Mouse (Mus musculus) right cerebral cortex, postnatal 25 days (tissue): Measurements from ENCODE around the gene Pdlim5.

Source experiments
- DNase-seq: peaks from one replicate; pipeline ENCODE4 v3.0.0; 2022

Pdlim5 gene

GRCm38 (mm10) chr3:142333458-142333857 is 62.0 kb downstream of the Pdlim5 start:
- DNase-seq: no peak

- DNase-seq: no peak
These were observed 62.8 kb downstream of the Pdlim5 start for GRCm38 (mm10) chr3:142332716-142333115.

GRCm38 (mm10) chr3:142331872-142332554 is 63.5 kb downstream of the Pdlim5 start:
- no peak for DNase-seq

GRCm38 (mm10) chr3:142330425-142330824 is 65.1 kb downstream of the Pdlim5 start:
- DNase-seq: no peak

- DNase-seq: no peak
These were observed 71.9 kb downstream of the Pdlim5 start for GRCm38 (mm10) chr3:142323592-142323991.

- no peak for DNase-seq
These were observed 73.6 kb downstream of the Pdlim5 start for GRCm38 (mm10) chr3:142321930-142322329.

GRCm38 (mm10) chr3:142318147-142318546 is 77.3 kb downstream of the Pdlim5 start:
- DNase-seq: peak; percentile 31

- no peak for DNase-seq
These were observed 79.3 kb downstream of the Pdlim5 start for GRCm38 (mm10) chr3:142316138-142316740.

GRCm38 (mm10) chr3:142311075-142311474 is 84.4 kb downstream of the Pdlim5 start:
- DNase-seq: no peak

GRCm38 (mm10) chr3:142310446-142310845 is 85.0 kb downstream of the Pdlim5 start:
- no peak for DNase-seq

GRCm38 (mm10) chr3:142295287-142295676 is 100.2 kb downstream of the Pdlim5 start:
- no peak for DNase-seq

GRCm38 (mm10) chr3:142294616-142295286 is 100.7 kb downstream of the Pdlim5 start:
- DNase-seq: no peak

GRCm38 (mm10) chr3:142293561-142293960 is 101.9 kb downstream of the Pdlim5 start:
- no peak for DNase-seq

GRCm38 (mm10) chr3:142282706-142283105 is 112.8 kb downstream of the Pdlim5 start:
- peak; percentile 52 for DNase-seq

GRCm38 (mm10) chr3:142281656-142282055 is 113.8 kb downstream of the Pdlim5 start:
- DNase-seq: no peak

GRCm38 (mm10) chr3:142281093-142281445 is 114.4 kb downstream of the Pdlim5 start:
- DNase-seq: no peak

- DNase-seq: no peak
These were observed 115.0 kb downstream of the Pdlim5 start for GRCm38 (mm10) chr3:142280366-142281092.

GRCm38 (mm10) chr3:142279011-142279410 is 116.5 kb downstream of the Pdlim5 start:
- DNase-seq: no peak

GRCm38 (mm10) chr3:142276506-142276905 is 119.0 kb downstream of the Pdlim5 start:
- no peak for DNase-seq

GRCm38 (mm10) chr3:142274993-142275392 is 120.5 kb downstream of the Pdlim5 start:
- no peak for DNase-seq

- DNase-seq: no peak
These were observed 121.0 kb downstream of the Pdlim5 start for GRCm38 (mm10) chr3:142274451-142274850.

GRCm38 (mm10) chr3:142273265-142273664 is 122.2 kb downstream of the Pdlim5 start:
- no peak for DNase-seq

- no peak for DNase-seq
These were observed 139.1 kb downstream of the Pdlim5 start for GRCm38 (mm10) chr3:142256371-142256770.

GRCm38 (mm10) chr3:142252086-142252485 is 143.4 kb downstream of the Pdlim5 start:
- DNase-seq: no peak
